14 mouse cellular contexts compared by ENCODE assay signal in genomic region chr19:60325612-60326011, GRCm38 (mm10).
"Had no signal": no experiment of that assay in that cellular context is flagged by ENCODE, and none has a peak within 500 bp of the region (broad histone marks: within the 10 kb centered on the region; RNA-seq: fewer than 3 reads in every experiment).

No protein-coding gene starts in this region.

- DNase-seq: lung, adult 18-20 months; lung, postnatal 10 days; lung, postnatal 4 days; right cerebral cortex, postnatal 25 days; right cerebral cortex, postnatal 4 days; spleen, adult 18-20 months; thymus, adult 18-20 months; thymus, postnatal 14 days; thymus, postnatal 36 days had no signal

- H3K36me3 ChIP-seq: midbrain, embryonic 13.5 days; midbrain, embryonic 15.5 days; neural tube, embryonic 12.5 days had no signal

- ATAC-seq: midbrain, embryonic 13.5 days; midbrain, embryonic 15.5 days had no signal

- H3K9ac ChIP-seq: lung, embryonic 14.5 days; midbrain, embryonic 13.5 days; midbrain, embryonic 15.5 days; neural tube, embryonic 12.5 days had no signal

- H3K27me3 ChIP-seq: midbrain, embryonic 13.5 days; midbrain, embryonic 15.5 days; neural tube, embryonic 12.5 days had no signal

- H3K9me3 ChIP-seq: midbrain, embryonic 13.5 days; midbrain, embryonic 15.5 days; neural tube, embryonic 12.5 days had no signal

- H3K4me2 ChIP-seq: lung, embryonic 14.5 days; midbrain, embryonic 11.5 days; midbrain, embryonic 13.5 days; midbrain, embryonic 15.5 days; neural tube, embryonic 12.5 days had no signal

- H3K4me3 ChIP-seq: midbrain, embryonic 13.5 days; midbrain, embryonic 15.5 days; neural tube, embryonic 12.5 days had no signal

- H3K27ac ChIP-seq: midbrain, embryonic 13.5 days; midbrain, embryonic 15.5 days; neural tube, embryonic 12.5 days had no signal
